Mouse (Mus musculus): ENCODE data around the gene Dusp11. TPM values are rescaled to one million over a fixed set of nuclear protein-coding genes. Genes with fewer than 3 reads are reported as not detected.
A peak's percentile ranks its signal among the peaks of the same experiment; 100 is the strongest.
"Not testable (repeated sequence)": the region's sequence is repeated elsewhere in the genome, so short reads cannot be mapped to it uniquely, and the experiment has no call there.

Dusp11 gene
- total RNA-seq, 2 experiments from 2014 or later, result 47.4 to 96.1 TPM

DNA sequence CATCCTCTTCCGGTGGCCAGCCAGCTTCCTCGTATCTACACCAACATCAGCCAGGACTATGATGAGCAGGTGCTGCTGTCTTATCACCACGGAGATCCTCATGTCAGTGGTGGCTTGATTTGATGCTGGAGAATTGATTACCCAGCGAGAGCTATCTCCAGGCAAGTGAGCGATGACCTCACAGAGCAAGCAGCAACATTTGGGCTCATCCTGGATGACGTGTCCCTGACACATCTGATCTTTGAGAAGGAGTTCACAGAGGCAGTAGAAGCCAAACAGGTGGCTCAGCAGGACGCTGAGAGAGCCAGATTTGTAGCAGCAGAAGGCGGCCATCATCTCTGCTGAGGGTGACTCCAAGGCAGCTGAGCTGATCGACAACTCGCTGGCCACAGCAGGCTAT is 22.8 kb downstream of the Dusp11 start:
- intact Hi-C loops (cut with DNase I), result loop anchor here (5.0 kb wide), 1 partner anchor 69 kb away; no protein-coding TSS in a partner anchor
- no peak for DNase-seq (ENCODE audit: low spot score in 2 of 2)

DNA sequence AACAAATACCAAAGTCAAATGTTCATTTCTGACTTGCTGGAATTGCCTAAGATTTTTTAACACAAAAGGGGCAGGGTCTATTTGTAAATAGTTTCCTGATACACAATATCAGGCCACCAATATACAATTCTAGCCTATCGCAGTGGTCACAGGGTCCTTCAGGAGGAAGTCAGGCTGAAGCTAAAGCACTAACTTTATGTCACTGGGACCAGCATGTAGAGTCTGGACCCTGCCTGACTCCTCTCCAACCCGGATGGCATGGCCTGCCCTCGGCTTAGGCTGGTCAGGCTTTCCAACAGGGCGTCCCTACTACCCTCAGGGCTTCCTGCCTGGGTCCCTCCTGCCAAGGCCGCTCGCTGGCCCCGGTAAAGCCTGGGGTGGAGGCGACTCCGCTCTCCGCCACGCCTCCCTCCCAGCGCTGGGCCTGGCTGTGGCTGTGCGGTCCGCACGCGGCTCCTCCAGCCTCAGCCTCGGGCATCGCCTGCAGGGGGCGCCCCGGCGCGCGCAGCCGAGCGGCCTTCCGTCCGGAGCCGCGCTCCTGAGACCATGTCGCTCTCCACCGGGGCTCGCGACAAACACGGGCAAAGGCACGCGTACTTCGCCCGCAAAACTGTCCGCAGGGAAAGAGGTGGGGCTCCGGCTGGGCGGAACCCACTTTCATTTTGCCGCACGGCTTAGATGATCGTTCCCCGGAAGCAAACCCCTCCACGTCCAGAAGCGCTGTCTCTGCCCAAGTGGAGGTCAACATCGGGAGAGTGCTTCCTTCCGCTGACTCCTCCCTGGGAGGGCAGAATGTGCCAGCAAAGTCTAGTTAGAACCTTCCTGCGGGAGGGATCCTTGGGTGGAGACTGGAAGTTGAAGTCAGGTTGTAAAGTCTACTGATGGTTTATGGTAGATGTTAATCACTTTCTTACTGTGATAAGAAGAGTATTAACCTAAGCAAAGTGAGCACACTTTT is 24.7 kb downstream of the Dusp11 start:
- peak; percentile 83 to 87 for DNase-seq (ENCODE audit: low spot score in 2 of 2)
- intact Hi-C loops (cut with DNase I), result loop anchor here (5.0 kb wide), 1 partner anchor 71 kb away; no protein-coding TSS in a partner anchor

DNA sequence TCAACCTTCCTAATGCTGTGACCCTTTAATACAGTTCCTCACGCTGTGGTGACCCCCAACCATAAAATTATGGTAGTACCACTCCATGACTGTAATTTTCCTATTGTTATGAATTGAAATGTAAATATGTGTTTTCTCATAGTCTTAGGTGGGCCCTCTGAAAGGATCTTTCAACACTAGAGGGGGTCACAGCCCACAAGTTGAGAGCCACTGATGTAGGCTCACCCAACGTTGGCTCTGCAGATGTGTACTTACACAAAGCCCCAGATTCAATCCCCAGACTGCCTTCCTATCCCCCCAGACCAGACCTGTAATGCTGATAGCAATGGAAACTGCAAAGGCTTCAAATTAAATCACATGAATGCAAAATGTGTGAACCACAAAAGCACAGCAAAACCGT is 25.8 kb downstream of the Dusp11 start:
- no peak for DNase-seq (ENCODE audit: low spot score in 2 of 2)
- intact Hi-C loops (cut with DNase I), result loop anchor here (5.0 kb wide), 1 partner anchor 72 kb away; no protein-coding TSS in a partner anchor

DNA sequence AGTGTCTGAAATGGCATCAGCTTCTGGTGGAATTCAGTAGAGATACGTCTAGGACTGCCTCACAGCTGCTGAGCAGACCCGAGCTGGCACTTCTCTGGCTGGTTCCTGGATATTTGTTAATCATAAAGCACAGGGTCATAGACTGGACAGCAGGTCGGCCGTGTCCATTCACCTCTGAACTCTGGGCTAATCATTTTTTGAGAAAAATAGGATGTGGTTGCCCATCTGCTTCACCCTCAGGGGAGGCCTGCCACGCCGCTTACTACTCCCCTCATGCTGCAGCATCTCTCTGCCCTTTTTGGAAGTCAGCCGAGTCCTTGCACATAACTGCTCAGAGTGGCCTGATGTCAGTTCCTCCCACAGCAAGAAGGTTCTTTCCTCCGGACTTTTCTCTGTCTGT is 27.4 kb downstream of the Dusp11 start:
- no peak for DNase-seq (ENCODE audit: low spot score in 2 of 2)
- intact Hi-C loops (cut with DNase I), result no loop called here

DNA sequence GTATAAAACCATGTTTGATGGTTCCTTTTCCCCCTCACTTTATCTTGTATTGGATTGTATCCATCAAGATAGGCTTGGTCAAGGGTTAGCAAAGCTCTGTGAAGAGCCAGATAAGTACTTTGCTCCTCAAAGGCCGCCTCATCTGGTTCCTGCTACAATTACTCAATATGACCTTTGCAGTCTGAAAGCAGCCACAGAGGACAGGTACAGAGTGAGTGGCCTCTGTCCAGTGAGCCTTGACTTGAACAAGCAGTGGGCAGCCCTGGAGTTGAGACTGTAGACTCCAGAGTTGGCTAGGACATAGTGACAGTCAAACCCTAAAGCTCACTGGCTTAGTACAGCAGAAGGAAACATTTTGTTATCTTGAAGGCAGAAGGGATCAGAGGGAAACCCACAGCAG is 32.2 kb downstream of the Dusp11 start:
- DNase-seq (ENCODE audit: low spot score in 2 of 2), result no peak
- intact Hi-C loops (cut with DNase I), result no loop called here

DNA sequence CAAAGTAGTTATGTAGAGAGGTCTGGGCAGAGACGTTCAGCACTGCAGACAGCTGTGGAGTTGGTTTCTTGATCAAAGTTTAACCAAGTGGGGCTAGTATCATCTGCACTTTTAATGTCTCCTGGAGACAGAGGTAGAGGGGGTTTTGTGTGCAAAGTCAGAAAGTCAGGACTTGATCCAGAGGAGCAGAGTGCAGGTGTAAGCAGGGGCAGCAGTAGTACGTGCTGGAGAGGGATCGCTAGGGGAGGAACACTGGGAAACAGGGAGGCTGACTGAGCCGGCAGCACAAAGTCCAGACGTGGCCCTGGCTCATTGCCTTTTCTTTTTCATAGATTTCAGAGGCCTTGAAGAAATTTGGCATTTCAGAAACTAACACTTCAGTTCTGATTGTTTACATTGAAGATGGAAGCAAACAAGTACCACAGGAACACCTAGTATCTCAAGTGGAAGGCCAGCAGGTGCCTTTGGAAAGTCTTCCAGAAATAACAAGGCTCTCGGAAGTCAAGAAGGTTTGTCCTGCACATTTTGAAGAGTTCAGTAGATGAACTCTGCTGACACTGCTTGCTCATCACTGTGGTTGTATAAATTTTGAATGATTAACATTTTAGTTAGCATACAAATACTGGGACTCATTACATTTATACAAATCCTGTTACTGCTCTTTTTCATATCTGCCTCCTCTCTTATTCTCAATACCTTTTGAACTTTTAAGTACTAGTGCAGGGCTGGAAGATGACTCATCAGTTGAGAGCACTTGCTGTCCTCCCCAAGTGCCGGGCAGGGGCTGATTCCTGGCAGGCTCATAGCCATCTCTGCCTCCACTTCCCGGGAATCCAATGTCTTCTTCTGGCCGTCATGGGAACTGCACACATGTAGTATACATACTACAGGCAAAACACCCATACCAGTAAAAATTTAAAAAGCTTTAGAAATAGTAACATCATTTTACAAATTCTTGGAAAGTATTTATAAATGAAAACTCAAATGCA is 33.7 kb downstream of the Dusp11 start:
- intact Hi-C loops (cut with DNase I), result no loop called here
- no peak for DNase-seq (ENCODE audit: low spot score in 2 of 2)

DNA sequence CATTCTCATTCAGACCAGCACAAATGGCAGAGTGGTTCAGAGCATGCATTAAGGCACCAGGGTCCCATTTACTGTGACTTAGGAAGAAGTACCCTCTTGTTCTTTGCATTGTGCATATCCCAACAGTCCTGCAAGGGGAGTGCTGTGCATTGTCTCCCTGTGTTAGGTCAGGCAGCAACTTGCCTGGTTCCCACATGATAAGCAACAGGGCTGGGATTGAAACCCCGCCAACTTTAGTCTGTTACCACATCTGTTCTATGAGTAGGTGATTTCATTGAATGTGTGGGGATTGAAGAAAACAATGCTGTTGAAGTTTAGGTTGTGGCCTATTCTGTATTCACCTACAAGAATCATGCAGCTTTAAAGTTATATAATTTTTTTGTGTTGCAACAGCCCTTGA is 34.8 kb downstream of the Dusp11 start:
- no peak for DNase-seq (ENCODE audit: low spot score in 2 of 2)
- intact Hi-C loops (cut with DNase I), result no loop called here

DNA sequence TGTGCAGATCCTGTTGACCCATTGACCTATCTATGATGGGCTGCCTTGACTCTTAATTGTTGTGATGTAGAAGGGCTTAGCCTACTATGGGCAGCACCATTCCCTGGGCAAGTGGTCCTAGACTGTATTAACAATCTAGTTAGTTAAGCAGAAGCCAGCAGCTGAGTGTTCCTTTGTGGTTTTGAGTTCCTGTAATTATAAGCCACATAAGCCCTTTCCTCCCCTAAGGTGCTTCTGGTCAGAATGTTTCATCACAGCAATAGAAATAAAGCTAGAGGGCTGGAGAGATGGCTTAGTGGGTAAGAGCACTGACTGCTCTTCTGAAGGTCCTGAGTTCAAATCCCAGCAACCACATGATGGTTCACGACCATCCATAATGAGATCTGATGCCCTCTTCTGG is 37.8 kb downstream of the Dusp11 start:
- intact Hi-C loops (cut with DNase I), result no loop called here
- DNase-seq (ENCODE audit: low spot score in 2 of 2), result no peak

DNA sequence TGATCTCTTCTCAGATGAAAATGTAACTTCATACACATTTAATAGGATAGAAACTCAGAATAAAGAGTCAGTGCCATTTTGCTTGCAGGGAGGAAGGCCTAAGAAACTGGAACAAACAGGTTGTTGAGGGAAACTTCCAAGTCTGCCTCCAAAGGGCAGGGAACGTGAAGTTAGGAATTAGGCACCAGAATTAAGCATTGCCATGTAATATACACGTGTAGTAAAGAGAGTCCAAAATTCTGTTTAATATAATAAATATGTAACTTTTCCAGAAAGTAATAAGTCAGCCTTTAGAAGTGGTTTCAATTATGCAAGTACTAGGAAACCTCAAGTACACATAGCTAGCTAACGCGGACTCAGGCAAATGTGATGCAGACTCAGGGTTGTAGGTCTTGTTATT is 42.1 kb downstream of the Dusp11 start:
- no peak for DNase-seq (ENCODE audit: low spot score in 2 of 2)
- intact Hi-C loops (cut with DNase I), result loop anchor here (5.0 kb wide), 1 partner anchor 332 kb away; the partner anchor contains the start of gene Alms1

DNA sequence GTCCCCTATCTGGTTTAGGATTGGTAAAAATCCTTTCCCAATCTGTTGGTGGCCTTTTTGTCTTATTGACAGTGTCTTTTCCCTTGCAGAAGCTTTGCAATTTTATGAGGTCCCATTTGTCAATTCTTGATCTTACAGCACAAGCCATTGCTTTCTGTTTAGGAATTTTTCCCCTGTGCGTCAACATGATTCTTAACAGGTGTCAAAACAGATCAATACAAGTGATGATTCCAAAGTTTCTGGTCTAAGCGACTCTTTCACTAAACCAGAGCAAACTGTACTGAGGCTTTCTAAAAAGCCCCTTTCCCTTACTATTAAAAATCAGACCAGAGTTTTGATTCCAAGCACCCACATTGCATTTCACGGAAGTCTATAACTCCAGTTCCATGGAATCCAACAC is 43.1 kb downstream of the Dusp11 start:
- DNase-seq (ENCODE audit: low spot score in 2 of 2), result not testable (repeated sequence)
- intact Hi-C loops (cut with DNase I), result loop anchor here (5.0 kb wide), 1 partner anchor 331 kb away; the partner anchor contains the start of gene Alms1

DNA sequence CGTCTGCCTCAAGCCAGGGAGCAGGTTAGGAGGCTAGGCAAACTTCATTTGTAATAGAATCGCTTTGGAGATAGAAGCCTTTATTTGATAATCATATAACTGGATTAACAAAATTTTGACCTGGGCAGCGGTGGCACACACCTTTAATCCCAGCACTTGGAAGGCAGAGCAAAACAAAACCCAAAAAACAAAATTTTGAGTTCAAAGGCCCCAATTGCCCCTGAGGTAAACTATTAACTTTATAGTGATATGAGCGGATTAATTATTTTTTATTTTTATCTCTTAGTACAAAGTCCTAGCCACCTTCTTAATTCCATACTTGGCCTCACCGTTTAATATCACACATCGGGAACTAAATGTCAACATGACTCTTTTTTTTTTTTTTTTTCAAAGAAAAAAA is 44.9 kb downstream of the Dusp11 start:
- no peak for DNase-seq (ENCODE audit: low spot score in 2 of 2)

DNA sequence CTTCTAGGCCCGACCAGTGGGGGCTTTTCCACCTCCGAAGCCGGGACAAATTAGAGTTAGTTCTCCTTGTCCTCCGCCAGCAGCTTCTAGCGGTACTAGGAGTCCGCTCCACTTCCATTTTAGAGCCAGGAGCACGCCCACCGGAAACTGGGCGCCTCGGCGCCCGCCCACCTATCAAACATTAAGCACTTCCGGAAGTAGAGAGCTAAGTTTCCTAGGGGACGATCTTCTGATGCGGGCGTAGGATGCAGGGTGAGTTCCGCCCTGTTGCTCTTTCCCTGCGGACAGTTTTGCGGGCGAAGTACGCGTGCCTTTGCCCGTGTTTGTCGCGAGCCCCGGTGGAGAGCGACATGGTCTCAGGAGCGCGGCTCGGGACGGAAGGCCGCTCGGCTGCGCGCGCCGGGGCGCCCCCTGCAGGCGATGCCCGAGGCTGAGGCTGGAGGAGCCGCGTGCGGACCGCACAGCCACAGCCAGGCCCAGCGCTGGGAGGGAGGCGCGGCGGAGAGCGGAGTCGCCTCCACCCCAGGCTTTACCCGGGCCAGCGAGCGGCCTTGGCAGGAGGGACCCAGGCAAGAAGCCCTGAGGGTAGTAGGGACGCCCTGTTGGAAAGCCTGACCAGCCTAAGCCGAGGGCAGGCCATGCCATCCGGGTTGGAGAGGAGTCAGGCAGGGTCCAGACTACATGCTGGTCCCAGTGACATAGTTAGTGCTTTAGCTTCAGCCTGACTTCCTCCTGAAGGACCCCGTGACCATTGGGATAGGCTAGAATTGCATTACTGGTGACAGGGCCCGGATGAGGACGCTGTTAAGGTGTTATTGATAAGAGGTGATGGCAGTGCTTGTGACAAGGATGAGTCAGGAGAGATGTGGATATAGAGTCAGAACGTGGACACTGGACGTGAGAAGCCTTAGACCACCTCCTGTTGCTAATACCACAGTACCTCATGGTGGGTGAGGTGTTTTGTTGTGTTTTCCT is 45.6 kb downstream of the Dusp11 start, which contains the start of gene Nat8f1:
Gene Nat8f1 (minus strand): TSS at position 149 of the 975 bp plus-strand sequence.
- intact Hi-C loops (cut with DNase I), result loop anchor here (5.0 kb wide), 1 partner anchor 329 kb away; the partner anchor contains the start of gene Alms1
- peak; percentile 89 to 91 for DNase-seq (ENCODE audit: low spot score in 2 of 2)

More for the DNA sequence above, 44.9 kb downstream of the Dusp11 start:
- intact Hi-C loops (cut with DNase I), result loop anchor here (5.0 kb wide), 1 partner anchor 329 kb away; the partner anchor contains the start of gene Alms1

DNA sequence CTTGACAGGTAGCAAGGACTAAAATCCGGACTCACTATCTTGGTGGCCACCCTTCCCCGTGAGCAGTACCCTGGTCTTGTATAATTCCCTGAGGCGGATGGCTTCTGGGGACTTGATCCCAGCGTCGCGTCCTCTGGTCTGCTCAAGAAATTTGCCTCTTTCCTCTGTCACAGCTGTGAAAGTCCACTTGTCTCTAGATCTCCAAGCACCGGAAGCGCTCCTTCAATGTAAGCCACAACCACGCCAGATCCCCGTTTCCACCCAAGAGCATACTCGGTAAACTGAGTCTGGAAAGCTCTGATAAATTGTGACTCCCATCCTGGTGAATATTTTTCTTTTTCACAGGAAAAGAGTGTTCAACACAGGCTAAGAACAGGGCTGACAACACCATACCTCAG is 46.3 kb downstream of the Dusp11 start:
- intact Hi-C loops (cut with DNase I), result loop anchor here (5.0 kb wide), 1 partner anchor 328 kb away; the partner anchor contains the start of gene Alms1
- DNase-seq (ENCODE audit: low spot score in 2 of 2), result peak; percentile 11 to 19

DNA sequence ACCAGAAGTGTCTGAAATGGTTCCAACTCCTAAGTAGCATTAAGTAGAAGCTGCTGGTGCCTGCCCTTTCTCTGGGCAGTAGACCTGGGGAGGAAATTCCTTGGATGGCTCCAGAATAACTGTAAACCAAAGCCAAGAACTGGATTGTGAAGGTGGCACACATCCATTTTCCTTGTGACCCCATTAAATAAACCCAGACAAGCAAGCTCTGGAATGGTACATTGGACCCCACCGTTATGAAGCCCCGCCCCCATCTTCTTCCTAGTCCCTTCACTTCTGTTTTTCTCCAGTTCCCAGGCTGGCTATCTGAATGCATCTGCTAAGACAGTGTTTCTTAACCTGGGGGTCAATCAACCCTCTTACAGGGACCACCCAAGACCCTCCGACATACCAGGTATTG is 49.9 kb downstream of the Dusp11 start, which contains the start of gene Tprkb:
Gene Tprkb (plus strand): TSS at position 279 of the 400 bp plus-strand sequence.
- intact Hi-C loops (cut with DNase I), result no loop called here
- DNase-seq (ENCODE audit: low spot score in 2 of 2), result no peak

DNA sequence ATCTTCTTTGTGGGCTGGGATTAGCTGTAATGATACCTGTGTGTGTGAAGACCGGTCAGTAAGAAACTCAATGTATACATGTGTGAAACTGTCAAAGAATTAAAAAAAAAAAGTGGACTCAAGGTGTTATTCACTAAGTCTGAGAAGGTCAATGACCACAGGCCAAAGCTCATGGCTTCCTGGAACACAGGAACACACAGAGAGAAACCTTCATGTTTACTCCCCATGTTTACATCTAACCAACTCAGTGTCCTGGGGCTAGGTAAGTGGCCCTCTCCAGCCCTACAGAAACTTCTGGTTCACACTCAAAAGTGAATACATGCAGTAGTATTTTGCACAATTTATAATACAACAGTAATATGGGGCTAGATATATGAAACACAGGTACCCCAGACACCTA is 51.8 kb downstream of the Dusp11 start:
- intact Hi-C loops (cut with DNase I), result loop anchor here (10.0 kb wide), 1 partner anchor 435 kb away; no protein-coding TSS in a partner anchor
- DNase-seq (ENCODE audit: low spot score in 2 of 2), result no peak

DNA sequence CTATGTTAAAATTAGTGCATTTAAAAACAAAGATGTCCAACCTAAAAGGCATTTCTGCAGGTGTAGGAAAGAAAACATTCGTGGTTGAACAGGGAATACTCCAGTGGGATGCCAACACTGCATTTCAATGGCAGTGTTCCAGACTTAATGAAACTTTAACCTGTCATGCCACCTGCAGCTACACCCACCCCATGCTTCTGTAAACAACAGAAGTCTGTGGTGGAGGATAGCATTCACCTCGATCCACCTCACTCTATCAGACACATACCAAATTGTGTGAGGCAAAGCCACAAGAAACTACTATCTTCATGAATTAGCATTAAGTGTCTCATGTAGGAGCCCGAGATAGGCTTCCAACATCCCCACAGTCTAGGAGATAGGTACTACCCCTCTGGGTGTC is 53.1 kb downstream of the Dusp11 start:
- DNase-seq (ENCODE audit: low spot score in 2 of 2), result no peak
- intact Hi-C loops (cut with DNase I), result loop anchor here (10.0 kb wide), 1 partner anchor 434 kb away; no protein-coding TSS in a partner anchor

DNA sequence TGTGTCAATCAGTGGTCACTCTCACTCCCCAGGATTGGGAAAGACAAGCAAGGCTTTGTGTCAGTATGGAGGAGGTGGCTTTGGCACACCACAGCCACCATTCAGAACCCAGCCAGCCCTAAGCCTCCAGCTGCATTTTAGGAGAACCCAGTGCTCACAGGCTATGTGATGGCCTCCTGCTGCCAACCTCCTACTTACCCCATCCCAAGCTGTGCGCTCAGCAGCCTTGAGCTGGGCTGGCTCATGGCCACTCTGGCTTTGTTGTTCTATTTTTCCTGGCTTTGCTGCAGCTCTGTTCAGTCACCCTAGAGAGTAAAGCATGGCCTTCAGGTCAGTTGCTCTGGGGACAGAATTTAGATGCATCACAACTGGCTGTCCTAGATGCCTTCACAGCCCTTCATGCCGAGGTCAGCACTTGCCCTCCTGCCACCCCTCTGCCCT is 54.5 kb downstream of the Dusp11 start:
- intact Hi-C loops (cut with DNase I), result loop anchor here (10.0 kb wide), 1 partner anchor 432 kb away; no protein-coding TSS in a partner anchor
- peak; percentile 15 to 35 for DNase-seq (ENCODE audit: low spot score in 2 of 2)

DNA sequence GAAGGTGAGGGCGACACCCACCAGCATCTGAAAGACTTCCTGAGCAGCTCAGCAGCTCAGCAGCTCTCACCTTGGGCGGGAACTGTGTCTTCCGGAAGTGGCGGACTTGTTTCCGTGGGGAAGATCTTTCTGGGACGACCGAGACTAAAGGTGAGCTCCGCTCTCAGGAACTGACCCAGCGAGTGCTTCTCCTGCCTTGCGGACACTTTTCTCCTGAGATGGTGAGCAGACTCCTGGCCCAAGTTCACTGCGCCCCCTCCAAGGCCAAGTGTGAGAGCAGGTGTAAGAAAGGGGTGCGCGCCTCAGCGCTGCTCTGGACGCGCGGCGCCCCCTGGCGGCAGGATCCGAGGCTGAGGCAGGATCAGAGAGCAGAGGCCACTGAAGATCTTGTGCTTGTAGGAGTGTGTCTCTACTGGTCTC is 56.8 kb downstream of the Dusp11 start, which contains the start of gene Nat8f4:
Gene Nat8f4 (minus strand): TSS at position 243 of the 420 bp plus-strand sequence.
- DNase-seq (ENCODE audit: low spot score in 2 of 2), result peak; percentile 82 to 83
- intact Hi-C loops (cut with DNase I), result loop anchor here (1.0 to 10.0 kb wide), 2 partner anchors 10 to 430 kb away; no protein-coding TSS in a partner anchor
